Mouse (Mus musculus): ENCODE data around the gene Pianp. TPM values are rescaled to one million over a fixed set of nuclear protein-coding genes. Genes with fewer than 3 reads are reported as not detected.

Gene Pianp
- total and polyA plus RNA-seq, 3 experiments = 0.43 to 2.0 (median 0.50) TPM

DNA sequence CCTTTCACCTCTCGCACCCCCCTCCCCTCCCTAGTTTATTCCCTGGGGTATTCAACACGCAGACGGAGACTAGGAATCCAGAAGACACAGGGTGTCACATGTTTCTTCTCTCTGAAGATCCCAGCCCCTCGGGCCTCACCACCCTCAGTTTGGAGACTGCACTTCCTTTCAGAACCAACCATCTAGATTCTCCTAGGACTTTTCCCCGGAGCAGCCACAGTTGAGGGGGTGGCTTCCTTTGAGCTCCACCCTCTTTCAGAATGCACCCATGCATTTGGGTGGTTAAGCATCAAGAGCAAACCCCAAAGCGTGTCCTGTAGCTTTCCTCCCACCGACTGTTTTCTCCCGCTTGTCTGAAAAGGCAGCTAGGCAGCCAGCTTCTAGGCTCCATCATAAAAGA is 1.6 kb downstream of the Pianp start:
- no peak overlapping the region for H3K9ac ChIP-seq (ENCODE audit: low read depth, low read length)

DNA sequence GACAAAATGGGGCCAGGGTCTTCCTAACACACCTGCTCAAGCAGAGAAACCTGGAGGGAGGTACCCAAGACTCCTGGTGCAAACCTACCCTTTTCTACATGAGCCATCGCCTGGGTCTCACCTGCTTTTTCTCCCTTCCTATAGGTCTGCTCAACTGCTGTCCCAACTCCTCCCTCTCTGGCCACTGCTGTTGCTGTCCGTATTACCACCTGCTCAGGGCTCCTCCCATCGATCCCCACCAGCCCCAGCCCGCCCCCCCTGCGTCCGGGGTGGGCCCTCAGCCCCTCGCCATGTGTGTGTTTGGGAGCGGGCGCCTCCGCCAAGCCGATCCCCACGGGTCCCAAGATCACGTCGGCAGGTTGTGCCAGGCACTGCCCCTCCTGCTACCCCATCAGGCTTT is 2.6 kb downstream of the Pianp start:
- Histone ChIP-seq H3K27me3 (ENCODE audit: control insufficient read depth, insufficient read depth, low read length) (peaks cover 11% of the 10 kb centered on the region), H3K4me3 (no peak overlapping the region), H3K9ac (ENCODE audit: low read depth, low read length) (no peak overlapping the region), H3K27ac (no peak overlapping the region), H3K36me3 (ENCODE audit: control insufficient read depth, insufficient read depth, low read length) (no peaks in the 10 kb centered on the region), H3K79me2 (replicated peaks; ENCODE audit: control insufficient read depth, insufficient read depth, low read length) (no peaks in the 10 kb centered on the region), H3K4me1 (ENCODE audit: control insufficient read depth, insufficient read depth, low read length) (peaks cover 4% of the 10 kb centered on the region)
- intact Hi-C loops (cut with DNase I) = no loop called here
- DNase-seq = no peak
- TF ChIP-seq POLR2A (IDR thresholded peaks at IDR 0.05; ENCODE audit: insufficient read depth, low read depth, low read length) (no peak), CTCF (IDR thresholded peaks at IDR 0.05) (no peak), EP300 (IDR thresholded peaks at IDR 0.05; ENCODE audit: insufficient read depth, low read depth, low read length) (no peak)
- 38% methylated on average over 14 of the region's 14 CpGs for WGBS

More for the DNA sequence above, 1.6 kb downstream of the Pianp start:
- H3K79me2 ChIP-seq (replicated peaks; ENCODE audit: control insufficient read depth, insufficient read depth, low read length) = no peaks in the 10 kb centered on the region
- H3K4me3 ChIP-seq = no peak overlapping the region
- H3K4me1 ChIP-seq (ENCODE audit: control insufficient read depth, insufficient read depth, low read length) = peaks cover 4% of the 10 kb centered on the region
- DNase-seq = no peak
- TF ChIP-seq CTCF (IDR thresholded peaks at IDR 0.05) = no peak
- no peak for TF ChIP-seq EP300 (IDR thresholded peaks at IDR 0.05; ENCODE audit: insufficient read depth, low read depth, low read length)
- no peaks in the 10 kb centered on the region for H3K36me3 ChIP-seq (ENCODE audit: control insufficient read depth, insufficient read depth, low read length)
- H3K27ac ChIP-seq = no peak overlapping the region
- intact Hi-C loops (cut with DNase I) = no loop called here
- H3K27me3 ChIP-seq (ENCODE audit: control insufficient read depth, insufficient read depth, low read length) = peaks cover 13% of the 10 kb centered on the region
- 9% methylated on average over 8 of the region's 8 CpGs for WGBS

GRCm38 (mm10) chr6:124999546-124999945 is 3.1 kb downstream of the Pianp start:
- Histone ChIP-seq H3K9ac (ENCODE audit: low read depth, low read length) (no peak overlapping the region), H3K4me3 (no peak overlapping the region), H3K27ac (no peak overlapping the region), H3K27me3 (ENCODE audit: control insufficient read depth, insufficient read depth, low read length) (peaks cover 11% of the 10 kb centered on the region), H3K79me2 (replicated peaks; ENCODE audit: control insufficient read depth, insufficient read depth, low read length) (no peaks in the 10 kb centered on the region), H3K36me3 (ENCODE audit: control insufficient read depth, insufficient read depth, low read length) (no peaks in the 10 kb centered on the region), H3K4me1 (ENCODE audit: control insufficient read depth, insufficient read depth, low read length) (peaks cover 4% of the 10 kb centered on the region)
- TF ChIP-seq EP300 (IDR thresholded peaks at IDR 0.05; ENCODE audit: insufficient read depth, low read depth, low read length) (no peak), POLR2A (IDR thresholded peaks at IDR 0.05; ENCODE audit: insufficient read depth, low read depth, low read length) (no peak), CTCF (IDR thresholded peaks at IDR 0.05) (no peak)
- WGBS = 34% methylated on average over 10 of the region's 10 CpGs
- no peak for DNase-seq
- intact Hi-C loops (cut with DNase I) = no loop called here

DNA sequence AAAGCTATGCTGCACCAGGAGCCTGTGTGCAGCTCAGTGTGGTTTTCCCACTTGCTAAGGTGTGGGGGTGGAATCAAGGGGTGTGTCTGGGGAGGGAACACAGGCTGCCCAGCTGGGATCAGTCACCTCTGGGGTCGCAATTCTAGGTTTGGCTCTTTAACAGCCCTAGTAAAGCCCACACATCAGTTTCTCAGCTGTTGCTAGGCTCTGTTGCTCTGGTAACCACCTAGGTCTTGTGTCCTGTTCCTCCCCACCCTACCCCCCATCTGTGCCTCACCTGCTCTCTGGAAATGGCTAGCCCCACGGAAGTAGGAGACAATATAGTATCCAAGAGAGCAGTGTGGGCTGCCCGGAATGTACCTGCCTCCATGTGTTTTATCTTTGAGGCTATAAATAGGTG is 7.2 kb downstream of the Pianp start:
- no peak overlapping the region for H3K9ac ChIP-seq (ENCODE audit: low read depth, low read length)
- no peaks in the 10 kb centered on the region for H3K36me3 ChIP-seq (ENCODE audit: control insufficient read depth, insufficient read depth, low read length)
- intact Hi-C loops (cut with DNase I) = no loop called here
- TF ChIP-seq CTCF (IDR thresholded peaks at IDR 0.05) (no peak), POLR2A (IDR thresholded peaks at IDR 0.05; ENCODE audit: insufficient read depth, low read depth, low read length) (no peak), EP300 (IDR thresholded peaks at IDR 0.05; ENCODE audit: insufficient read depth, low read depth, low read length) (no peak)
- no peaks in the 10 kb centered on the region for H3K79me2 ChIP-seq (replicated peaks; ENCODE audit: control insufficient read depth, insufficient read depth, low read length)
- peaks cover 2% of the 10 kb centered on the region for H3K4me1 ChIP-seq (ENCODE audit: control insufficient read depth, insufficient read depth, low read length)
- 27% methylated on average over 3 of the region's 3 CpGs for WGBS
- H3K27ac ChIP-seq = no peak overlapping the region
- no peak overlapping the region for H3K4me3 ChIP-seq
- peaks cover 2% of the 10 kb centered on the region; the same call in 1 of the 2 replicates for H3K27me3 ChIP-seq (ENCODE audit: control insufficient read depth, insufficient read depth, low read length)
- no peak for DNase-seq

DNA sequence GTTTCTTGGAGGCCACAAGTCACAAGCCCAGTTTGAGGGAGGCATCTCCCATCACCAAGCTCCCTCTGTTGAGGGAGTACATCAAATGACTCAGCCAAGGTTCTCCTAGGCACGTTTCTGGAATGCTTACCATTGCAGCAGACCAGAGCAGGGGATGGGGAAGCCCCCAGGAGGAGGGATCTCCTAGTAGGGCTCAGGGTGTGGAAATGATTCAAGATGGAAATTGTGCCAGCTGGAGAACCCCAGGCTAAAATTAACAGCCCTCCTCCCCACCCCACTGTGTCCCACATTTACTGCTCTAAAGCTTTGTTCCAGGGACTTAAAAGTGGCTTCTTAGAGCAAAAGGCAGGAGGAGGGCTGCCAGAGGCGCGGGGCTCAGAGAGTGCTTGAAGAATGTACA is 8.6 kb downstream of the Pianp start:
- no peaks in the 10 kb centered on the region; the same call in 1 of the 2 replicates for H3K27me3 ChIP-seq (ENCODE audit: control insufficient read depth, insufficient read depth, low read length)
- intact Hi-C loops (cut with DNase I) = no loop called here
- H3K27ac ChIP-seq = no peak overlapping the region
- 37% methylated on average over 3 of the region's 3 CpGs for WGBS
- no peak for TF ChIP-seq EP300 (IDR thresholded peaks at IDR 0.05; ENCODE audit: insufficient read depth, low read depth, low read length)
- TF ChIP-seq POLR2A (IDR thresholded peaks at IDR 0.05; ENCODE audit: insufficient read depth, low read depth, low read length) = no peak
- TF ChIP-seq CTCF (IDR thresholded peaks at IDR 0.05) = no peak
- no peak overlapping the region for H3K4me3 ChIP-seq
- H3K79me2 ChIP-seq (replicated peaks; ENCODE audit: control insufficient read depth, insufficient read depth, low read length) = no peaks in the 10 kb centered on the region; the same call in 1 of the 2 replicates
- no peak for DNase-seq
- H3K36me3 ChIP-seq (ENCODE audit: control insufficient read depth, insufficient read depth, low read length) = no peaks in the 10 kb centered on the region
- H3K9ac ChIP-seq (ENCODE audit: low read depth, low read length) = no peak overlapping the region
- peaks cover 2% of the 10 kb centered on the region for H3K4me1 ChIP-seq (ENCODE audit: control insufficient read depth, insufficient read depth, low read length)

GRCm38 (mm10) chr6:125008060-125008459 is 11.6 kb downstream of the Pianp start:
- Histone ChIP-seq H3K9ac (ENCODE audit: low read depth, low read length) (no peak overlapping the region), H3K27me3 (ENCODE audit: control insufficient read depth, insufficient read depth, low read length) (no peaks in the 10 kb centered on the region; the same call in 1 of the 2 replicates), H3K36me3 (ENCODE audit: control insufficient read depth, insufficient read depth, low read length) (no peaks in the 10 kb centered on the region), H3K4me1 (ENCODE audit: control insufficient read depth, insufficient read depth, low read length) (peaks cover 2% of the 10 kb centered on the region), H3K79me2 (replicated peaks; ENCODE audit: control insufficient read depth, insufficient read depth, low read length) (no peaks in the 10 kb centered on the region; the same call in none of the 2 replicates), H3K27ac (peak overlapping the region; percentile 92), H3K4me3 (peak overlapping the region; percentile 90)
- DNase-seq = no peak
- WGBS = 41% methylated on average over 13 of the region's 13 CpGs
- no peak for TF ChIP-seq POLR2A (IDR thresholded peaks at IDR 0.05; ENCODE audit: insufficient read depth, low read depth, low read length)
- TF ChIP-seq EP300 (IDR thresholded peaks at IDR 0.05; ENCODE audit: insufficient read depth, low read depth, low read length) = no peak
- TF ChIP-seq CTCF (IDR thresholded peaks at IDR 0.05) = no peak
- intact Hi-C loops (cut with DNase I) = loop anchor here (1.0 to 2.0 kb wide), 3 partner anchors 31 to 103 kb away; partner anchors contain the start of genes Ing4 and Mlf2

Measured in heart, adult 2 months (tissue).